Mouse (Mus musculus): ENCODE results near the gene Rasgef1b. TPM values are rescaled to one million over a fixed set of nuclear protein-coding genes. Genes with fewer than 3 reads are reported as not detected.

Rasgef1b gene
- polyA plus RNA-seq, 1 experiment from 2014 or later: 6.3 TPM

DNA sequence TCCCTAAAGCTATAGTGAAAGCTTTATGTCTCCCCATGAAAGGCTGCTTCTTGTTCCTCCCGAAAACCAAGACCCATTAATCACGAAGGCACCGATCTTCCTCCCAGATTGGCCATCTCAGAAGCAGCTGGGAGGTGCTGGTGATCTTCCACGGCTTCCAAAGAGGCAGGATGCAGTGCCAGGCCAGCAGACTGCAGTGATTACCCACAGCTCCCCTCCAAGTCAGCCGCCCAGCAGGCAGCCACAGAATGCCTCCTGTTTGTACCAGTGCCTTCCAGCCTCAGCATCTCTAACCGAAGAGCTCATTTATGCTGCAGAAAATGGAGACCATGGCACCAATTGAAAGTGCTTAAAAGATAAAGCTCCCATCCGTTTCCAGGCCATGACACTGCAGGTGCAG, 131.2 kb downstream of the Rasgef1b start:
- Histone ChIP-seq H3K4me3 (no peak overlapping the region), H3K9me3 (replicated peaks) (no peaks in the 10 kb centered on the region; the same call in 1 of the 2 replicates), H3K36me3 (no peaks in the 10 kb centered on the region), H3K9ac (no peak overlapping the region), H3K4me2 (no peak overlapping the region), H3K4me1 (no peaks in the 10 kb centered on the region), H3K27ac (no peak overlapping the region), H3K27me3 (replicated peaks) (no peaks in the 10 kb centered on the region)
- WGBS (ENCODE audit: insufficient replicate concordance): 54% methylated on average over 7 of the region's 7 CpGs
- no peak for ATAC-seq

DNA sequence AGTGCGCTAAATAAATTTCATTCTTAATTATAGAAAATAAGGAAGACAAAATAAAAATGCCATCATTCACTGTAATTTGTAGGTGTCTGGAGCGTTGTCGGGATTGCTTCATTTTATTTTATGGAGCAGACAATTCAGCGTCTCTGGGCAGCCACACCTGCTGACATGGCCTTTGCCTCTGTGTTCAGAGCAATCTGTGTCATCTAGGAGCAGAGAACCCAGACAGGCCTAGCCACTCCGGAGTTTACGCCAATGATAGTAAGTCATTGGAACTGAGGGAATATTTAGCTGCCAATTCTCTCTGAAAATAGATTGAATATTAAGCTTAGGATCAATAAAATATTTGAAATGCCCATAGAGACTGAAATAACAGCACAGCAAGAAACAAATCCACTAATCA, 137.5 kb downstream of the Rasgef1b start:
- ATAC-seq: no peak
- no peaks in the 10 kb centered on the region for H3K36me3 ChIP-seq
- no peak overlapping the region for H3K4me2 ChIP-seq
- no peaks in the 10 kb centered on the region for H3K4me1 ChIP-seq
- WGBS (ENCODE audit: insufficient replicate concordance): 74% methylated on average over 6 of the region's 6 CpGs
- H3K9ac ChIP-seq: no peak overlapping the region
- H3K27me3 ChIP-seq (replicated peaks): no peaks in the 10 kb centered on the region
- no peak overlapping the region for H3K4me3 ChIP-seq
- no peaks in the 10 kb centered on the region; the same call in 1 of the 2 replicates for H3K9me3 ChIP-seq (replicated peaks)
- no peak overlapping the region for H3K27ac ChIP-seq

DNA sequence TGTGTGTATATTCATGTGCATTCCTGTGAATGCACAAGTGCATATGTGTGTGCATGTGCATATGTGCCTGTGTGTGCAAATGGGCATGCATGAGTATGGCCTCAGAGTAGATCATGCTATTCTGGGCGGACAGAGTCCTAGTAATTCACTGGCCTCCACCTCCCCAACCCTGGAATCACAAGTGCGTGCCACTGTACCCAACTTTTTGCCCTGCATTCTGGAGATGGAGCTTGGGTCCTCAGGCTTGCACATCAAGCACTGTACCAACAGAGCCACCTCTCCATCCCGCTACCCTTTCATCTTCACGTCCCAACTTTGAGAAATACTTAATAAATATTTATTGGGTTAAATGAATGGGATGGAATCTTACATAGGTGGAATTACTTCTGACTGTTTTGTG, 138.3 kb downstream of the Rasgef1b start:
- no peak for ATAC-seq
- WGBS (ENCODE audit: insufficient replicate concordance): 84% methylated on average over 4 of the region's 4 CpGs
- no peaks in the 10 kb centered on the region; the same call in 1 of the 2 replicates for H3K9me3 ChIP-seq (replicated peaks)
- no peaks in the 10 kb centered on the region for H3K27me3 ChIP-seq (replicated peaks)
- H3K4me2 ChIP-seq: no peak overlapping the region
- H3K4me3 ChIP-seq: no peak overlapping the region
- no peak overlapping the region for H3K27ac ChIP-seq
- H3K4me1 ChIP-seq: no peaks in the 10 kb centered on the region
- no peak overlapping the region for H3K9ac ChIP-seq
- H3K36me3 ChIP-seq: no peaks in the 10 kb centered on the region

DNA sequence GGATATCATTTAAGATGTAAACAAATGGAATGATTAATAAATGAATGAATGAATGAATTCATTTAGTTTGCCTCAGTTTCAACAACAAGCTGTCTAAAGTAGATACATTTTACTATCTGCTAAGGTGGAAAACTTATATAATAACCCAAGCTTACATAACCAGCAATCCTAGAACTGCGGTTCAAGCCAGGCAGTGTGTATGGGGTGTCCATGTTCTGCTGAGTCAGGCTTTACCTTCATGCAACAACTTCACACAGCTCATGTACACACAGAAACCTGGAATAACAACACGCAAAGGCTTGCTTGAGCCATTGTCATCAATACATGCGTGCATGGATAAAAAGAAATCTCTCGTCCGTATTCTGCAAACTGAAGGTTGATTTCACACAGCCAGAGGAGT, 140.9 kb downstream of the Rasgef1b start:
- no peak overlapping the region for H3K27ac ChIP-seq
- H3K36me3 ChIP-seq: no peaks in the 10 kb centered on the region
- no peak for ATAC-seq
- no peak overlapping the region for H3K4me2 ChIP-seq
- H3K27me3 ChIP-seq (replicated peaks): no peaks in the 10 kb centered on the region
- no peak overlapping the region for H3K4me3 ChIP-seq
- no peaks in the 10 kb centered on the region for H3K9me3 ChIP-seq (replicated peaks)
- 82% methylated on average over 5 of the region's 5 CpGs for WGBS (ENCODE audit: insufficient replicate concordance)
- H3K9ac ChIP-seq: no peak overlapping the region
- H3K4me1 ChIP-seq: no peaks in the 10 kb centered on the region

DNA sequence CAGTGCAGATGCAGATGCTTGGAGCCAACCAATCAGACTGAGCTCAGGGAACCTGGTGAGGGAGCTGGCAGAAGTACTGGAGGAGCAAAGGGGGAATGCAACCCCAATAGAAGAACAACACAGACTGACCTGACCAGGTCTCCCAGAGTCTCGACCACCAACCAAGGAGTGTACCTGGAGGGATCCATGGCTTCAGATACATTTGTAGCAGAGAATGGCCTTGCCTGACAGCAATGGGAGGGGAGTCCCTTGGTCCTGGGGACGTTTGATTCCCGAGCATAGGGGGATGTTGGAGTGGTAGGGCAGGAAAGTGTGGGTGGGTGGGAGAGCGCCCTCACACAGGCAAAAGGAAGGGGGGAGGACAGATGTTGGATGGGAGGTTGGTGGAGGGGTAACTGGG, 141.3 kb downstream of the Rasgef1b start:
- 64% methylated on average over 4 of the region's 4 CpGs for WGBS (ENCODE audit: insufficient replicate concordance)
- Histone ChIP-seq H3K4me3 (no peak overlapping the region), H3K4me2 (no peak overlapping the region), H3K4me1 (no peaks in the 10 kb centered on the region), H3K36me3 (no peaks in the 10 kb centered on the region), H3K9me3 (replicated peaks) (no peaks in the 10 kb centered on the region), H3K27ac (no peak overlapping the region), H3K27me3 (replicated peaks) (no peaks in the 10 kb centered on the region), H3K9ac (no peak overlapping the region)
- no peak for ATAC-seq

DNA sequence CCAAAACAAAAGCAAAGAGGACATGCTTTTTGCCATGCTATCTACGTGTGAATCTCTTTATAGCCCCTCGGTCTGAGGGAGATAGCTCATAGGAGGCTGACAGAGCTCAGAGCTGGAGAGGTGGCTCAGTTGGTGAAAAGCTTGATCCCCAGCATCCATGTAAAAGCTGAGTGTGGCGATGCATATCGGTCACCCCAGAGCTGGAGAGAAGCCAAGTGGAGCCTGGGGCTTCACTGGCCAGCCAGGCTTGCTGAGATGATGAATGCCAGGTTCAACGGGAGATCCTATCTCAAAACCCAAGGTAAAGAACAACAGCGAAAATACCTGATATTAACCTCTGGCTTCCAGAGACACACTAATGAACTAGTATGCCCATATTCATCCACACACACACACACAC, 142.6 kb downstream of the Rasgef1b start:
- no peaks in the 10 kb centered on the region for H3K4me1 ChIP-seq
- H3K36me3 ChIP-seq: no peaks in the 10 kb centered on the region
- H3K4me3 ChIP-seq: no peak overlapping the region
- no peaks in the 10 kb centered on the region for H3K27me3 ChIP-seq (replicated peaks)
- no peak overlapping the region for H3K27ac ChIP-seq
- 76% methylated on average over 6 of the region's 6 CpGs for WGBS (ENCODE audit: insufficient replicate concordance)
- H3K9me3 ChIP-seq (replicated peaks): no peaks in the 10 kb centered on the region
- no peak overlapping the region for H3K4me2 ChIP-seq
- no peak overlapping the region for H3K9ac ChIP-seq
- no peak for ATAC-seq

DNA sequence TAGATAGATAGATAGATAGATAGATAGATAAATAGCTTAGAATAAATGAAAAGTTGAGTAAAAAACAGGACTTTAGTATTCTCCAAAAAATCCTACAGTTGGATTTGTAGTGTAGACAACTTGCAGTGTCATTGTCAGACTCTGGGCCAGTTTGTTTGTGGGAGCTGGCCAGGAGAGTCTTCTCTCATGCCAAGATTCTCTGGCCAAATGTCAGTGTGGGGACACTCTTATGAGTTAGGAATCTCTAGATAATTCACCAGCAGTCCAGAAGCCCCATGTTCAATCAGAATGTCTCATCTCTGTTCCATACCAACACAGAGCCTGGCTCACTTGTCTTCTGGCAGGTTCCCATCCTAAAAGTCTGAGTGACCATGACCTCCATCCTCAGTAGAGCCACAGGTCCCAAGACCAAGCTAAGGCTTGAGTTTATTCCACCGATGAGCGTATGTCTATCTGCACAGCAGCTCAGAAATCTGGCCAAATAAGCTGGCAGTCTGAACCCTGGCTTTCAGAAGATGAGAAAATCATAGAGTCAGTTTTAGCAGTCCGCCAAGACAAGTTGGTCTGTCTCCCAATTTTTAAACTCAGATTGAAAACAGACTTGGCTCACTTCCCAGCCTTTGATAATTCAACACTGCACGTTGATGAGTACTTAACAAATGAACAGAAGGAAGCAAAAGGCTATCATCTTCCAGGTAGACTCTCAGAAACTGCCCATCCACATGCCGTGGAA, 143.5 kb downstream of the Rasgef1b start:
- ATAC-seq: no peak
- Histone ChIP-seq H3K4me2 (no peak overlapping the region), H3K9me3 (replicated peaks) (no peaks in the 10 kb centered on the region), H3K27me3 (replicated peaks) (no peaks in the 10 kb centered on the region), H3K9ac (no peak overlapping the region), H3K36me3 (no peaks in the 10 kb centered on the region), H3K4me1 (no peaks in the 10 kb centered on the region), H3K4me3 (no peak overlapping the region), H3K27ac (no peak overlapping the region)
- 73% methylated on average over 5 of the region's 5 CpGs for WGBS (ENCODE audit: insufficient replicate concordance)

DNA sequence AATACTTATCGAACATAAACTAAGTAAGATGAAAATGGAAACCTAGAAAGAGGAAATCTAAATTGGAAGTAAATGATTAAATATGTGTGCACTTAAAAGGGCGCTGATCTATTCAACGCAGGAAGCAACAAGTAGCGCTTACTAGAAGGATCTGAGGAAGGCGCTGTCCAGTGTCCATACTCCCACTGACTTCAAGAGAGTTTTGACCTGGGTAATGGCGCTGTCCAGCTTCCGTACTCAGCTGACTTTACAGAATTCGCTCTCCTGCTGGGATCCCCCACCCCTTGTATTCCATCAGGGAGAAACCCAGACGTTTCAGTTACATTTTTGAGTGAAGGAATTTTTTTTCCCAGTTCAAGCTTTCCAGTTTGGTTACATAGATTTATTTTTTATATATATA, 144.6 kb downstream of the Rasgef1b start:
- H3K9ac ChIP-seq: no peak overlapping the region
- H3K4me2 ChIP-seq: no peak overlapping the region
- ATAC-seq: no peak
- no peak overlapping the region for H3K27ac ChIP-seq
- H3K27me3 ChIP-seq (replicated peaks): no peaks in the 10 kb centered on the region
- no peaks in the 10 kb centered on the region for H3K36me3 ChIP-seq
- H3K4me3 ChIP-seq: no peak overlapping the region
- H3K9me3 ChIP-seq (replicated peaks): no peaks in the 10 kb centered on the region
- WGBS (ENCODE audit: insufficient replicate concordance): 73% methylated on average over 9 of the region's 9 CpGs
- no peaks in the 10 kb centered on the region for H3K4me1 ChIP-seq

DNA sequence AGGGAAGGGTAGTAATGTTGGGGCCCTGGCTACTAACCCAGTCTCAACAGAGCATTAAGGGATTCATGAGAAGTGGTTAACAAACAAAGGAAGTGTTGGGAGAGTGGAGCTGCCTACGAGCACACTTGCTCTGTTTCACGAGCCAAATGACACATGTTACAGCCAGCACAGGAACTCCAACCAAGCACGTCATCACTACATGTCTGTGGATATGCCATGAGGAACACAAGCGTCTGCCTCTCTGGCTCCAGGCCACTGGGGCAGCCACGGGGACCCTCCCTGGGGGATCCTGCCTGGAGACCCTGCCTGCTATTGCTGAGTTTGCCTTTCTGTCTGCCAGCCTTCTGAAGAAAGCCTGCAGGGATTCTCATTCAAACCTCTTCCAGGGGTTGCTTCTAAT, 146.8 kb downstream of the Rasgef1b start:
- no peak overlapping the region for H3K4me2 ChIP-seq
- H3K4me3 ChIP-seq: no peak overlapping the region
- H3K9me3 ChIP-seq (replicated peaks): no peaks in the 10 kb centered on the region
- no peak overlapping the region for H3K27ac ChIP-seq
- no peak for ATAC-seq
- H3K4me1 ChIP-seq: no peaks in the 10 kb centered on the region
- no peaks in the 10 kb centered on the region for H3K36me3 ChIP-seq
- no peaks in the 10 kb centered on the region for H3K27me3 ChIP-seq (replicated peaks)
- 44% methylated on average over 5 of the region's 5 CpGs for WGBS (ENCODE audit: insufficient replicate concordance)
- no peak overlapping the region for H3K9ac ChIP-seq

DNA sequence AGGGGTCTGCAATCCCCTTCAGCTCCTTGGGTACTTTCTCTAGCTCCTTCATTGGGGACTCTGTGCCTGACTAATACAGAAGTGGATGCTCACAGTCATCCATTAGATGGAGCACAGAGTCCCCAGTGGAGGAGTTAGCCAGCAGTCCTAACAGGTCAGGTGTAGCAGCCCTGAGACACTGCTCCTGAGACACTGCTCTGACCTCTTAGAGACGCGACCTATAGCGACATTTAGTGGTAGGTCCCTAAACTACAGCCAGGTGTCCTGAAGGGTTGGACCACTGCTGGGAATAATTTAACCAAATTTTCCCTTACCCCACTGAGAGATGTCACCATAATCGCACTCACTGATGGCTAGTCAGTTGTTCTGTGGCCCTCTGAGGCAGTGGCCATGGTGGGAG, 150.2 kb downstream of the Rasgef1b start:
- H3K4me2 ChIP-seq: no peak overlapping the region
- H3K27ac ChIP-seq: no peak overlapping the region
- 4% methylated on average over 4 of the region's 4 CpGs for WGBS (ENCODE audit: insufficient replicate concordance)
- no peaks in the 10 kb centered on the region for H3K27me3 ChIP-seq (replicated peaks)
- no peak overlapping the region for H3K4me3 ChIP-seq
- no peak overlapping the region for H3K9ac ChIP-seq
- H3K36me3 ChIP-seq: no peaks in the 10 kb centered on the region
- no peaks in the 10 kb centered on the region for H3K9me3 ChIP-seq (replicated peaks)
- no peaks in the 10 kb centered on the region for H3K4me1 ChIP-seq
- no peak for ATAC-seq

DNA sequence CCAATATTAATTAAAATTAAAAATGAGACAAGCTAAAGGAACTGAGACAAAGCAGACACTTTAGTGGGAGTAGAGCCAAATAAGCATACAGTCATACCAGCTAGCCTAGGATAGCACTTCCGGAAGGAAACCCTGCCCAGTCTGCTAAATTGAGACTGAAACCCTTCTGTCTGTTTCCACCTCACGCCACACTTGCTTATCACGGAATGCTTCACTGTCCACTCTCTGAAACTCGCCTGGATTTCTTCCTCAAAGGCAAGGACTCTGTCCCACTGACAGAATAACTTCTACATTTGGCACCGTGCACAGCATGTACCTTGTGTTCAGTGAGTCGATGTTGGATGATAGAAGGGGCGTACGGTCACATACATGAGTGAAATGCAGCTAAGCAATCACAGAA, 153.0 kb downstream of the Rasgef1b start:
- no peak overlapping the region for H3K9ac ChIP-seq
- no peaks in the 10 kb centered on the region for H3K36me3 ChIP-seq
- no peaks in the 10 kb centered on the region for H3K9me3 ChIP-seq (replicated peaks)
- no peak overlapping the region for H3K4me2 ChIP-seq
- no peak for ATAC-seq
- no peaks in the 10 kb centered on the region for H3K27me3 ChIP-seq (replicated peaks)
- WGBS (ENCODE audit: insufficient replicate concordance): 59% methylated on average over 8 of the region's 8 CpGs
- H3K4me1 ChIP-seq: no peaks in the 10 kb centered on the region
- H3K27ac ChIP-seq: no peak overlapping the region
- no peak overlapping the region for H3K4me3 ChIP-seq

DNA sequence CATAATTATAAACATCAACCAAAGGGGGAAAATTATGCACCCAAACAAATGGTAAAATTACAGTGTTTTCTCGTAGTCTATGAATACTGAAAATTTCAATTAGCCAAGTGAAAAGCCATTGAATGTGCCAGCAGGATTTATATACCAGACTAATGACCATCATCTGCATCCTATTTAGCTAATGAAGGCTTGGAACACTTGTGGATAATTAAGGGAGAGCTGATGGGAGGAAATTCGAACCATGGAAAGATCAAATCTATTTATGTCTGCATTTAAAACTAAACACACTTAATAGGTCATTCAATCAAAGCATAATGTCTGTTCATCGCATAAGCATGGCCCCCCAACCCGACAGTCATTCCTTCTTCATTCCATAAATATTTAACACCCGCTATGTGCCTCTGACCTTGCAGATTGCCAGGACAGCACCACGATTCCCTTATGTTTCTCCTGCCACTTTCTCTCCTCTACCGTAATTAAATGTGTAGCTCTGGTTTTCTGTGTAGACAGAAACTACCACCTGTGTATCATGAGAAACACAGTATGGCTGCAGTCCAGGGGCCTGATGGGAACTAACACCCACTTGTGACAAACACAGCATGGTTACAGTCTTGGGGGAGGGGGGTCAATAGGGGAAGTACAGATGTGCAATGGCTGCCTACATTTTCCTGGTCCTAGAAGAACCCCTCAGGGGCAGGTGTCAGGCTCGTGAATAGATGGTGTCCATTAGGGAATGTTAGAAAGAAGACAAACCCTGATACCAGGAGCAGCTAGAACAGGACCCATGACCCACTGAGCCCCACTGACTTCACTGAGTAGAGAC, 164.2 kb downstream of the Rasgef1b start:
- Histone ChIP-seq H3K9me3 (replicated peaks) (no peaks in the 10 kb centered on the region), H3K4me2 (no peak overlapping the region), H3K27ac (no peak overlapping the region), H3K4me1 (no peaks in the 10 kb centered on the region), H3K9ac (no peak overlapping the region), H3K36me3 (no peaks in the 10 kb centered on the region), H3K27me3 (replicated peaks) (no peaks in the 10 kb centered on the region), H3K4me3 (no peak overlapping the region)
- ATAC-seq: no peak
- 75% methylated on average over 8 of the region's 8 CpGs for WGBS (ENCODE audit: insufficient replicate concordance)
